Mouse (Mus musculus) granulocyte monocyte progenitor cell, adult 5-6 weeks (primary cell): ENCODE results near the gene Vmn2r89. TPM values are rescaled to one million over a fixed set of nuclear protein-coding genes. Genes with fewer than 3 reads are reported as not detected.
"Not testable (repeated sequence)": the region's sequence is repeated elsewhere in the genome, so short reads cannot be mapped to it uniquely, and the experiment has no call there.

Experiments used
- ATAC-seq: replicated peaks from 2 replicates; pipeline ENCODE4 v1.8.0; 2016; ENCODE audit warnings: mild to moderate bottlenecking, moderate TSS enrichment, inconsistent platforms; ENCODE audit not compliant: poor library complexity, severe bottlenecking
- total RNA-seq, 2 experiments: library from RNA; stranded (forward) in 1 of 2; stranded (reverse) in 1 of 2; fragments of 200-712, 200-1000 nt in 1 of 2; fragments of >200 nt in 1 of 2; fragmentation: Nextera tagmentation in 1 of 2; gene quantifications; 2 replicates each; pipeline ENCODE4 v1.2.3; 2014 to 2017

Vmn2r89 gene
- total RNA-seq (2014; fragmentation: Nextera tagmentation) (not detected in 2 replicates), total RNA-seq (2017) (not detected in 2 replicates)

DNA sequence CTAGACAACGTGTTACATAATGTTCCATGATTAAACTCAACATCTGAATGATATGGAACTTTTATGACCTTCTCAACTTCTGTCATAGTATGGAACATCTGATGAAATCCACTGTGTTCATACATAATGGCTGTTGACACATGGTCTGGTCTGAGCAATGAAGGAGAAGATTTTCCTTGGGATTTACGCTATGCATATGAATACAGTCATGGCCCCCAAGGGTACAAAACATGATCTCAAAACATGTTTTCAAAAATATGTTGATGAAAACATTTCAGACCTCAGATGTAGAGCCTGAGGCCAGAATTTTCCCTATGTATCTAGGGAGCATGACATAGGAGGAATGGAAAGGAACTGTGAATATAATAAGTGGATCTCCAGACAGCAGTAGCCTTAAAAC lies at the start of gene Vmn2r89:
Vmn2r89 (plus strand) TSS at position 301 of the 400 bp plus-strand sequence.
- not testable (repeated sequence) for ATAC-seq

DNA sequence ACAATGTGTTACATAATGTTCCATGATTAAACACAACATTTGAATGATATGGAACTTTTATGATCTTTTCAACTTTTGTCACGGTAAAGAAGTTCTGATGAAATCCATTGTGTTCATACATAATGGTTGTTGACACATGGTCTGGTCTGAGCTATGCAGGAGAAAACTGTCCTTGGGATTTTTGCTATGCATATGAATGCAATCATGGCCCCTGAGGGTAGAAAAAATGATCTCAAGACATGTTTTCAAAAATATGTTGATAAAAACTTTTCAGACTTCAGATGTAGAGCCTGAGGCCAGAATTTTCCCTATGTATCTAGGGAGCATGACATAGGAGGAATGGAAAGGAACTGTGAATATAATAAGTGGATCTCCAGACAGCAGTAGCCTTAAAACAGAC lies 41.1 kb upstream of the Vmn2r89 start, which contains the start of gene Vmn2r88:
Vmn2r88 (plus strand) TSS at position 301 of the 400 bp plus-strand sequence.
- ATAC-seq: no peak

DNA sequence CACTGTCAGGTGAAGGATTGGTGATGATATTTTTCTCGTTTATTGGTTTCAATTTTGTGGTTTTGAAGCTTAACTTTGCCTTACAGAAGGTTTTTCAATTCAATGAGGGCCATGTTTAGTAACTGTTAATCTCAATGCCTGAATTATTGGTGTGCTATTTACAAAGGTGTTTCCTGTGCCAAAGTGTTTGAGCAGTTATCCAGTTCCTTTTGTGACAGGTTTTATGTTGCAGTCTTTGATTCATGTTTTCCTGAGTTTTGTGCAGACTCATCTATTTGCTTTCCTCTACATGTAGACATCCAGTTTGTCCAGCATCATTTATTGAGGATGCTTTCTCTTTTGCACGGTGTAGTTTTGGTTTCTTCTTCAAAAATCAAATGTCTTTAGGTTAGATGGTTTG lies 27.8 kb upstream of the Vmn2r89 start:
- ATAC-seq: no peak

DNA sequence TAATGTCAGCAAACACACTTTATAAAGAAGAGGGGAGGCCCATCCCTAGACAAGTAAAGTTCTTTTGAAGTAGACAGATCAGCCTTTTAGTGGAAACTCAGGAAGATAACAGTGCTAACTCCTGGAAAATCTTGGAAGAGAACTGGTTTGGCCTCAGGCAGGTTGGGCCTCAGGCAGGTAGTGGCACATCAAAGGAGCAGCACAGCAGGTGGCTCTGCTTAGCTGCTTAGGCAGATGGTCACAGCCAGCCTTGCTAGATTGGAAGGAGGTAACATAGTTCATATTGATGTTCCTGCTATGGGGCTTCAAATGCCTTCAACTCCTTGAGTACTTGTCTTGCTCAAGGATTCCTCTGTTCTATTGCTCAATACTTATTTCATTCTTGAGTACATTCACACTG lies 21.5 kb upstream of the Vmn2r89 start:
- not testable (repeated sequence) for ATAC-seq

DNA sequence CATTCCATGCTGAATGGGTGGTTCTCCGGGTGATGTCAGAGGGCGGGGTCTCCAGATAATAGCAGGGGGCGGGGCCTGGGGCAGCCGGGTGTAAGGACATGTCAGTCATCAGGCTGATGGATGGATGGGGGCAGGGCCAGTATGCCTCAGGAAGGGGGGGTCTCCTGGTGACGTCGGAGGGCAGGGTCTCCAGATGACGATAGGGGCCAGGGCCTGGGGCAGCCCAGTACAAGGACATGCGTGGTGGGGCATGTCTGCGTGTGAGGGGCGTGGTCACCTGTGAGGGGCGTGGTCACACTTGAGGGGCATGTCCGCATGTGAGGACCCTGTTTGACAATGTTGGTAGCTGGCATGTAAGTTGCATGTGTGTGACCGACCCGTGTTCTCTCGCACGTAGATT lies 17.1 kb upstream of the Vmn2r89 start:
- ATAC-seq: no peak

DNA sequence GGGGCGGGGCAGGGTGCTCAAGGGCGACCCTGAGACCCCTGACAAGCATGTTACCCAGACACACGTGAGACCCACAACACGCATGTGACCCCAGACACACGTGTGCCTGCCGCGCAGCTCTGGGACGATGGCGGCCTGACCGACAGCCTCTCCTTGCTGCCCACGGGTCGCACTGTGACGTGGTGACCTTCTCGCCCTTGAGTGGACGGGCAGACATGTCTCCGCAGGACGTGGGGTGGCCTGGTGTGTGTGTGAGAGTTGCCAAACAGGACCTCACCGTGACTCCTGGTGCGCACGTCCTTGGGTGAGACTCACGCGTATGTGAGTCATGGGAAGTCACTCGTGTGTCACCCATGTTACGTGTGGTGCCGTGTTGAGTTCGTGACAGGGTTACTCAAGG lies 16.6 kb upstream of the Vmn2r89 start:
- no peak for ATAC-seq

DNA sequence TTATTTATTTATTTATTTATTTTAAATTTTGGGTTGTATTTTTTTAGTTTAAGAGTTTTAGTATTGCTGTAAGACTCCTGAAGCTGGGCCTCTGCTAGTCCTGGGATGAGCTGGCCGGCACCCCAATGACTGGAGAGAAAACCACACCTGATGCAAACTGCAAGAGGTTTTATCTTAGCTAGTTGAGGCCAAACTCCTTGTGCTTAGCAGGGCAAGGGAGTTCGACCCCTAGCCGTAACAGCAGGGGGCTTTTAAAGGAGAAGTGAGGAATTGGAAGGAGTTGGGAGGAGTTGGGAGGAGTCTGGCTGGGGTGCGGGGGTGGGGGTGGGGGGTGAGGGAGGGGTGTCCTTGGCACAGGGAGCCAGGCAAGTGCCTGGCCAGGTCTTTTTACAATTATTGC lies 12.7 kb upstream of the Vmn2r89 start:
- ATAC-seq: no peak

DNA sequence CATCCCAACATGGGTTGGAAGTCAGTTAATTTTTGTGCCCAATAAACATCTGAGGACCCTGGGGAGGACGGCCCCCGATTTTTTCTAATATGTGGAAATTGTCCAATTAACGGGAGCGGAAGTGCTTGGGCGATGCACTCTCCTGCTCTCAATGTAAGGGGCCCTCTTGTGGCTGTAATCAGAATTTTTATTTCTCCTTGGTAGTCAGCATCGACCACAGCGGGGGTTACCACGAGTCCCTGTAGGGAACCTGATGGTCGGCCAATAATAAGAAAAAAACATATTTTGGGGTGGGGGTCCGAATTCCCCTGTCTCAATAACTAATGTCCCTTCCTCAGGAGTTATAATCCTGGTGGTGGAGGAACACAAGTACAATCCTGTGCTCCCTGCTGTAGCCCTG lies 28.6 kb downstream of the Vmn2r89 start:
- ATAC-seq: not testable (repeated sequence)

DNA sequence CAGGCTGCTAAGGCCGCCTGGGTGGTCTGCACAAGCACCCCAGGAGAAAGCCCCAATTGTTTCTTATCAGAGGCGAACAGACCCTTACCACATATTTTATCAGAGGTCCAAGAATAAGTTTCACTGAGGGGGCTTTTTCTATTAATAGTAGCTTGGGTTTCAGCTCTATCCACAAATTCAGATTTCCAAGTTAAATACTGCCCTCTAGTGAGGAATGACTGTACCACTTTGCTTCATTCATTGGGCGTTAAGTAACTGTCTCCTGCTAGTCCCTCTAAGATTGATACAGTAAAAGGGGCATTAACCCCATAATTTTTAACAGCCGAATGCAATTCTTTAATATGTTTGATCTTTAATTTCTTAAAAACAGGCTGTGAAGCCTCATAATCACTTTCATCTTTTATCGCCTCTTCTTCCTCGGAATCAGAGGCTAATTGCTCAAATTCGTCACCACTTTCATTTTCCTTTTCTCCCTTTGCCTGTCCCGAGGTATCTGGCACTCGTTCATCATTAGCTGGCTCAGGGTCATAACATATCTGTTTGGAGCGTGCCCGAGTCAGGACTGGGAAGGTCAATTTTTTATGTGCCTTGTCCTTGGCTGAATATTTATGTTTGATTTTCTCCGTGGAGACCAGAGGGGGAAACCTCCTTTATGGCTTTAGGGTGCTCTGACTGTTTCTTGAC lies 29.8 kb downstream of the Vmn2r89 start:
- ATAC-seq: not testable (repeated sequence)

DNA sequence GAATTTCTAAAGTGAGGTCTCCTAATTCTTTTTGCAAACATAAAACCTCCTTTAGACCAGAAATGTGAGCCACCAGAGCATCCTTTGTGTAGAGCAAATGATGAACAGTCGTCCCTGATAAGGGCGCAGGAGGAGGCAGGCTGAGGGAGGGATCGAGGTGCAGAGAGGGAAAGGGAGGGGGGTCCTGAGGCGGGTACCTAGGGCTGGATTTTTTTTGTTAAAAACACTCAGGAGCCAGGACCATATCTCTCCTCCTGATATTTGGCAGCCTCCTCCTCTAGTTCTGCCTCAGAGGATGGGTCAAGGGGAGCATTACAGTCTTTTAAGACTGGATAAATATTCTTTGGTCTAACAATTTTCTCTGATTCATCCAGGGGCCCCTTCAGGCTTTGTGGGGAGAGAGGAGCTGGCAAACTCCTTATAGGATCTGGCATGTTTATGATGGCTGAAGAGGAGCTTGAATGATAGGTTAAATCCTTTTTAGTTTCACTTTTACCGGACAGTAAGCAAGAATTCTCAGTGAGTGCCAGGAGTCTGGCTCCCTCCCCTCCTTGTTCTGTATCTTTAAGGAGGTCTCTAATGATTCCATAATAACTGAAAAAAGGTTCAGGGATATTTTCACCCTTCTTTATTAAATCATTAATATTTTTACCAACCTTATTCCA lies 30.5 kb downstream of the Vmn2r89 start:
- no peak for ATAC-seq

DNA sequence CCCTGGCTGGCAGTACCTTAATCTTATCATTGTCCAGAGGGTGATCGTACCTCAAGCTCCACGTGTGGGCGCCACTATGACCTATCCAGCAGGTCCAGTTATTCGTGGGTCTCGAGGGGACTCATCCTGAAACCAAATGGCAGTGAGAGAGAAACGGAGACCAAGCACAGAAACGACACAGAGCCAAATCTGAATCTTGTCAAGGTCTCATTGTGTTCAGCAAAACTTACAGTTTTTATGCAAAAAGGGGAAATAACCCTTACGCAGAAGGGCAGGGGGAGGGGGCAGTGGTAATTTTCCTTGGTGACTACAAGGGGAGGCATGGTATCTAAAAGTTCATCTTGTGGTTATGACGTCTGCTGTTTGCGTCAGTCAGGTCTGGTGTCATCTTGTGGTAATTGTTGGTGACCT lies 31.3 kb downstream of the Vmn2r89 start:
- not testable (repeated sequence) for ATAC-seq

DNA sequence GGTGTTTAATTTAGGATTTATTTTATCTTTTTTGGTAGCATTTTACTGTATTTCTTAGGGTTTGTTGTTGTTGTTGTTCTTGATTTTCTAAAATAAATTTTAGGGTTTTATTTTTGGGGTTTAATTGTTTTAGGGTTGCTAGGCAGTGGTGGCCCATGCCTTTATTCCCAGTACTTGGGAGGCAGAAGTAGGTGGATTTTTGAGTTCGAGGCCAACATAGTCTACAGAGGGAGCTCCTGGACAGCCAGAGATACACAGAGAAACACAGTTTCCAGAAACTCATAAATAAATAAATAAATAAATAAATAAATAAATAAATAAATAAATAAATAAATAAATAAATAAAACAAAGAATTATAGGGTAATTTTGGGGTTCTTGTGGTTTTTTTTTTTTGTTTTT lies 32.0 kb downstream of the Vmn2r89 start:
- no peak for ATAC-seq

DNA sequence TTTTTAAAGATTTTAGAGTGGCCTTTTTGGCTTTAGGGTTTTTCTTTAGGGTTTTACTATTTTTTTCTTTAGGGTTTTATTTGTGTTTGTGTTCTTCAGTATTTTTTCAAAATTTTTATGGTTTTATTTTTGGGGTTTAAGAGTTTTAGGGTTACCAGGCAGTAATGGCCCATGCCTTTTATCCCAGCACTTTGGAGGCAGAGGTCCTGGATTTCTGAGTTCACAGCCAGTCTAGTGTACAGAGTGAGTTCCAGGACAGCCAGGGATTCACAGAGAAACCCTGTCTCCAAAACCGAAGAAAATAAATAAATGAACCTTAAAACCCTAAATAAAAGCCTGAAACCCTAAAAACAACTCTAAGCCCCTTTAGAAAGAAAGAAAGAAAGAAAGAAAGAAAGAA lies 34.5 kb downstream of the Vmn2r89 start:
- ATAC-seq: no peak

DNA sequence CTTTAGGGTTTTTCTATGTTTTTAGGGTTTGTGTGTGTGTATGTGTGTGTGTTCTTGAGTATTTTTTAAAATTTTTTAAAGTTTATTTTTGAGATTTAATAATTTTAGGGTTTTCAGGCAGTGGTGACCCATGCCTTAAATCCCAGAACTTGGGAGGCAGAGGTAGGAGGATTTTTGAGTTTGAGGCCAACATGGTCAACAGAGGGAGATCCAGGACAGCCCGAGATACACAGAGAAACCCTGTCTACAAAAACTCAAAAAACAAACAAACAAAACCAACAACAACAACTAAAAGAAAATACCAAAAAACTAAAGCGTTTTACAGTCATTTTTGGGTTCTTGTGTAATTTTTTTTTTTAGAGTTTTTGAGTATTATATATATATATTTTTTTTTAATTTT lies 44.1 kb downstream of the Vmn2r89 start:
- ATAC-seq: no peak

DNA sequence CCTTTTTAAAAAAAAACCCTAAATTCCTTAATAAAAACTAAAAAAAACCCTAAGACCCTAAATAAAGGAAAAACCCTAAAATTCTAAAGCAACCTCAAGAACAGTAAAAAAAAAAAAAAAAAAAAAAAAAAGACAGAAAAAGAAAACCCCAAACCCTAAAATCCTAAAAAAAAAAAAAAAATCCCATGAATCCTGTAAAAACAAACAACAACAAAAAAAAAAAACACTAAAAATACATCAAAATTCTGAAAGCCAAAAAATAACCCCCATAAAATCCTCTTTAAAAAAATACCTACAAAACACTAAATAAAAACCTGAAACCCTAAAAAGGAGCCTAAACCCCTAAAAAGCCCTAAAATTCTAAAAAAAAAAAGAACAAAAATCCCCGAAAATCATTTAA lies 45.3 kb downstream of the Vmn2r89 start:
- no peak for ATAC-seq

DNA sequence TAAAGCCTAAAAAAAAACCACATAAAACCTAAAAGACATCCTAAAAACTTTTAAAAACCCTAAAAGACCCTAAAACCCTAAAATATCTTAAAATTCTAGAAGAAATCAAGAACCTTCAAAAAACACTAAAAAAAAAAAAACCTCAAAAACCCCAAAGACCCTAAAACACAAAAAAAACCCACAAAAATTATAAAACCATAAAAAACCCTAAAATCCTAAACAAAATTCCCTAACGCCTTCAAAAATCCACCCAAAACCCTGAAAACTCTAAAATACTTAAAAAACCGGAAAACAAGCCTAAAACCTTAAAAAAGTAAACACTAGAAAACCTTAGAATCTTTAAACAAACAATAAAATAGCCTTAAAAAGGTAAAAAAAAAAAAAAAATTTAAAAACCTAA lies 46.3 kb downstream of the Vmn2r89 start:
- no peak for ATAC-seq

DNA sequence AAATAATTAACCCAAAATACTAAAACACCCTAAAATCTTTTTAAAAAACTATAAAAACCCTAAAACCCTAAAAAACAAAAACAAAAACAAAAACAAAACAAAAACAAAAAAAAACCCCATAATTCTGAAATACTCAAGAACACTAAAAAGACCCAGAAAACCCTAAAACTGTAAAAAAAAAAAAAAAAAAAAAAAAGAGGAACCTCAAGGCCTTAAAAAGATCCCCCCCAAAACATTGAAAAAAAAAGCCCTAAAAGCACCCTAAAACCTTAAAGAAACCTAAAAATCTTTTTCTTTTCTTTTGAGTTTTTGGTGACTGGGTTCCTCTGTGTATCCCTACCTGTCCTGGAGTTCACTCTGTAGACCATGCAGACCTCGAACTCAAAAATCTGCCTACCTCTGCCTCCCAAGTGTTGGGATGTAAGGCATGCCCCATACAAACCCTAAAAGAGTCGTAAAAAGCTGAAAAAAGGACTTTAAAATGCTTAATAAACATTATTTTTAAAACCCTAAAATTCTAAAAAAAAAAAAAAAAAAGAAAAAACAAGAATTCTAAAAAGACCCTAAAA lies 48.1 kb downstream of the Vmn2r89 start:
- ATAC-seq: no peak

DNA sequence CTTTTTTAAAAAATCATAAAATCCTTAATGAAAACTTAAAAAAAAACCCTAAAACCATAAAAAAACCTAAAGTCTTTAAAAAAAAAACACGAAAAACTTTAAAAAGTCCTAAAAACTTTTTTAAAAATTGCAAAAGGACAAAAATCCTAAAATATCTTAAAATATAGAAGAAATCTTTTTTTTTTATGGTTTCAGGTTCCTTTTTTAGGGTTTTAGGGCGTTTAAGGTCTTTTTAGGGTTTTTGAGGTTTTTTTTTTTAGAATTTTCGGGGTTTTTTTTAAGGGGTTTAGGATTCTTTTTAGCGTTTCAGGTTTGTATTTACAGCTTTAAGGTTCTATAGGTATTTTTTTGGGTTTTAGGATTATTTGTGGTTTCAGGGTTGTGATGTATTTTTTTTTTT lies 48.8 kb downstream of the Vmn2r89 start:
- ATAC-seq: no peak

DNA sequence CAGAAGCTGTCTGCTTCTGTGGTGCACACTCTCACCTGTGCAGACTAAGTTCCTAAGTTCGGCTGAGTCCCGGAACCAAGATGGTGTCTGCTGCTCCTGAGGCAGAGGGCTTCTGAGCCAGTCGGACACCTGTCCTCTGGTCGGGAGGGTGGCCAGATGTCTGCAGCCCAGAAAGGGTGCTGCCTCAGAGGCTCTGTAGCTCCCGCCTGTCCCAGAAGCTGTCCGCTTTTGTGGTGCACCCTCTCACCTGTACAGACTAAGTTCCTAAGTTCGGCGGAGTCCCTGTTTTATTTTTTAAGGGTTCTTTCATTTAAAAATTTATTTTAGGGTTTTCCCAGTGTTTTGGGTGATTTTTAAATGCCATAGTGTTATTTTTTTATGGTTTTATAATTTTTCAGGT lies 55.8 kb downstream of the Vmn2r89 start:
- no peak for ATAC-seq
